Mouse (Mus musculus) lung, postnatal 36 days (tissue): ENCODE results near the gene Kcnj2.

Experiments used
- DNase-seq: peaks from one replicate; pipeline ENCODE4 v3.0.0; 2022; ENCODE audit warnings: mixed read lengths

Kcnj2 gene

GRCm38 (mm10) chr11:111065635-111066298 is at the start of gene Kcnj2:
Kcnj2 (plus strand) TSS chr11:111066164.
- DNase-seq = peak; percentile 96

GRCm38 (mm10) chr11:111016206-111016605 is 49.8 kb upstream of the Kcnj2 start:
- DNase-seq = no peak

GRCm38 (mm10) chr11:111020211-111020610 is 45.8 kb upstream of the Kcnj2 start:
- DNase-seq = no peak

- DNase-seq = no peak
Observed at GRCm38 (mm10) chr11:111022681-111023281, 43.2 kb upstream of the Kcnj2 start.

- DNase-seq = peak; percentile 60
Observed at GRCm38 (mm10) chr11:111042175-111042574, 23.8 kb upstream of the Kcnj2 start.

- no peak for DNase-seq
Observed at GRCm38 (mm10) chr11:111043298-111043697, 22.7 kb upstream of the Kcnj2 start.

- DNase-seq = no peak
Observed at GRCm38 (mm10) chr11:111054252-111054651, 11.7 kb upstream of the Kcnj2 start.

- no peak for DNase-seq
Observed at GRCm38 (mm10) chr11:111054854-111055822, 10.8 kb upstream of the Kcnj2 start.

- no peak for DNase-seq
Observed at GRCm38 (mm10) chr11:111056030-111056429, 9.9 kb upstream of the Kcnj2 start.

GRCm38 (mm10) chr11:111057435-111057834 is 8.5 kb upstream of the Kcnj2 start:
- DNase-seq = no peak

GRCm38 (mm10) chr11:111059440-111059839 is 6.5 kb upstream of the Kcnj2 start:
- no peak for DNase-seq

GRCm38 (mm10) chr11:111060216-111060615 is 5.7 kb upstream of the Kcnj2 start:
- DNase-seq = no peak

- peak; percentile 77 for DNase-seq
Observed at GRCm38 (mm10) chr11:111064751-111065527, 1.0 kb upstream of the Kcnj2 start.

- no peak for DNase-seq
Observed at GRCm38 (mm10) chr11:111066299-111066691, 331 bp downstream of the Kcnj2 start.

- no peak for DNase-seq
Observed at GRCm38 (mm10) chr11:111067787-111068186, 1.8 kb downstream of the Kcnj2 start.

GRCm38 (mm10) chr11:111070460-111070859 is 4.5 kb downstream of the Kcnj2 start:
- peak; percentile 19 for DNase-seq

GRCm38 (mm10) chr11:111074131-111074530 is 8.2 kb downstream of the Kcnj2 start:
- no peak for DNase-seq

GRCm38 (mm10) chr11:111078107-111078506 is 12.1 kb downstream of the Kcnj2 start:
- no peak for DNase-seq

GRCm38 (mm10) chr11:111083009-111083408 is 17.0 kb downstream of the Kcnj2 start:
- DNase-seq = no peak

GRCm38 (mm10) chr11:111086933-111087332 is 21.0 kb downstream of the Kcnj2 start:
- DNase-seq = no peak

- DNase-seq = peak; percentile 51
Observed at GRCm38 (mm10) chr11:111088226-111088625, 22.3 kb downstream of the Kcnj2 start.

GRCm38 (mm10) chr11:111088812-111089211 is 22.8 kb downstream of the Kcnj2 start:
- DNase-seq = no peak

GRCm38 (mm10) chr11:111091117-111091516 is 25.2 kb downstream of the Kcnj2 start:
- no peak for DNase-seq
